In the genomic region with DNA sequence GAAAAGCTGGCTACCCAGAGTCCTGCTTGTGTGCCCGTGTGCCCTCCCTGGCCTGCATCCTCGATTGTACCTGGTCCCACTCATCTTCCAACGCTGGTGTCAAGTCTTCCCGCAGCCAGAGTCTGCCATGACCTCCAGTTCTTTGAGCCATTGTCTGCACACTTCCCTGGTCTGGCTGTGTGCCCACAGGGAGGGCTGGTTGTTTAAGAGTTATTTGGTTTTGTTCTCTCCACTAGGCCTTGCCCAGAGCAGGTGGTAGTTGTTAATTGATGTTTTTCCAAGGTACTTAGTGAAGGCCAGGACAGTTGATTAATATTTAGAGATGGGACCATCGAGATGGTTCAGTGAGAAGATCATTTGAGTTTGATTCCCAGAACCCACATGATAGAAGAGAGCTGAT, we compare ENCODE assay signal across 10 mouse cellular contexts. TPM values are rescaled to one million over a fixed set of nuclear protein-coding genes. Genes with fewer than 3 reads are reported as not detected.
DNase-seq lines count a peak whose midpoint lies in the region; ATAC-seq lines count a peak whose summit lies in the region.
"Had no signal": no experiment of that assay in that cellular context is flagged by ENCODE, and none has a peak within 500 bp of the region (broad histone marks: within the 10 kb centered on the region; RNA-seq: fewer than 3 reads in every experiment).

No protein-coding gene starts in this region.

- 63% methylated on average over 5 of the region's 5 CpGs for WGBS in intestine, embryonic 15.5 days
- WGBS in intestine, embryonic 16.5 days = 68% methylated on average over 5 of the region's 5 CpGs
- WGBS in midbrain, embryonic 10.5 days = 87% methylated on average over 5 of the region's 5 CpGs

- H3K4me2 ChIP-seq in intestine, embryonic 15.5 days (replicated peaks) = no peak overlapping the region
- H3K4me2 ChIP-seq in intestine, embryonic 16.5 days (ENCODE audit: low read depth, low read length) = no peak overlapping the region

- H3K9ac ChIP-seq in intestine, embryonic 15.5 days = no peak overlapping the region
- no peak overlapping the region for H3K9ac ChIP-seq in intestine, embryonic 16.5 days (ENCODE audit: low read depth, low read length)

- H3K27me3 ChIP-seq in intestine, embryonic 15.5 days (replicated peaks) = no peaks in the 10 kb centered on the region
- no peaks in the 10 kb centered on the region for H3K27me3 ChIP-seq in intestine, embryonic 16.5 days (replicated peaks; ENCODE audit: control insufficient read depth, insufficient read depth, low read length)
- H3K27me3 ChIP-seq in midbrain, embryonic 10.5 days (ENCODE audit: low read depth, poor library complexity, severe bottlenecking) = no peaks in the 10 kb centered on the region
- H3K27me3 ChIP-seq: Patski had no signal

- intact Hi-C loops in left cerebral cortex, postnatal 10 days (cut with DNase I) = no loop called here

- H3K4me3 ChIP-seq in intestine, embryonic 15.5 days (replicated peaks) = no peak overlapping the region
- H3K4me3 ChIP-seq in intestine, embryonic 16.5 days (ENCODE audit: low read length) = no peak overlapping the region
- H3K4me3 ChIP-seq in brown adipose tissue, adult 24 weeks (ENCODE audit: insufficient read depth, low read depth, low read length) = no peak overlapping the region
- H3K4me3 ChIP-seq in midbrain, embryonic 10.5 days = no peak overlapping the region

- ATAC-seq in intestine, embryonic 15.5 days = no peak
- ATAC-seq in intestine, embryonic 16.5 days = no peak
- no peak for ATAC-seq in erythroid progenitor cell, adult 5-6 weeks (replicated peaks; ENCODE audit: low FRiP score, poor library complexity, severe bottlenecking)
- ATAC-seq: Patski had no signal

- H3K27ac ChIP-seq in intestine, embryonic 15.5 days = 0 out of 2 replicates have a peak overlapping the region, but pooled peaks have one; percentile 61
- H3K27ac ChIP-seq in intestine, embryonic 16.5 days (ENCODE audit: low read length) = no peak overlapping the region; the same call in 1 of the 2 replicates
- H3K27ac ChIP-seq in brown adipose tissue, adult 24 weeks (replicated peaks; ENCODE audit: low read depth, low read length) = peak overlapping the region; percentile 30; the same call in 1 of the 2 replicates
- peak overlapping the region; percentile 74 for H3K27ac ChIP-seq in midbrain, embryonic 10.5 days (replicated peaks)

- H3K36me3 ChIP-seq in intestine, embryonic 15.5 days = no peaks in the 10 kb centered on the region
- no peaks in the 10 kb centered on the region for H3K36me3 ChIP-seq in intestine, embryonic 16.5 days (ENCODE audit: control insufficient read depth, insufficient read depth, low read length)
- no peaks in the 10 kb centered on the region for H3K36me3 ChIP-seq in midbrain, embryonic 10.5 days

- DNase-seq in adrenal gland, postnatal 10 days = peak; percentile 44
- DNase-seq in adrenal gland, adult 8-10 months = no peak
- no peak for DNase-seq in midbrain, embryonic 10.5 days (ENCODE audit: low spot score)
- no peak for DNase-seq in left cerebral cortex, postnatal 10 days (ENCODE audit: extremely low spot score in 1 of 2, low spot score in 2 of 2)
- DNase-seq: cerebellum, adult 11 months had no signal

- peaks cover 41% of the 10 kb centered on the region for H3K4me1 ChIP-seq in intestine, embryonic 15.5 days (replicated peaks)
- H3K4me1 ChIP-seq in intestine, embryonic 16.5 days (ENCODE audit: control insufficient read depth, insufficient read depth, low read length) = peaks cover 51% of the 10 kb centered on the region
- H3K4me1 ChIP-seq in brown adipose tissue, adult 24 weeks (ENCODE audit: control insufficient read depth, insufficient read depth, insufficient read length, low read length) = peaks cover 34% of the 10 kb centered on the region
- H3K4me1 ChIP-seq in midbrain, embryonic 10.5 days = peaks cover 33% of the 10 kb centered on the region

- no peaks in the 10 kb centered on the region for H3K9me3 ChIP-seq in intestine, embryonic 15.5 days
- H3K9me3 ChIP-seq in intestine, embryonic 16.5 days (ENCODE audit: control insufficient read depth, low read length) = no peaks in the 10 kb centered on the region
- H3K9me3 ChIP-seq in midbrain, embryonic 10.5 days (replicated peaks) = no peaks in the 10 kb centered on the region

RNA-seq across cellular contexts. Expression of a gene that starts 54.7 kb away (rescaled TPM):
- total RNA-seq in adrenal gland, postnatal 10 days (2021) = 100 to 1,000 TPM; 106 to 114 TPM
- 100 to 1,000 TPM; 230 to 292 (median 261) TPM for total RNA-seq in adrenal gland, adult 8-10 months (2022)
- polyA plus RNA-seq in intestine, embryonic 15.5 days (2015; fragmentation: Nextera tagmentation; extraction: Ambion mirVana) = 35.8 and 36.1 TPM in 2 replicates
- polyA plus RNA-seq in intestine, embryonic 16.5 days (2015; fragmentation: Nextera tagmentation; extraction: Ambion mirVana) = 6.6 and 9.3 TPM in 2 replicates
- 42.1 and 53.4 TPM in 2 replicates for polyA plus RNA-seq in brown adipose tissue, adult 24 weeks (2012; ENCODE audit: insufficient read depth, insufficient read length, missing spikeins)
- polyA plus RNA-seq in midbrain, embryonic 10.5 days (2016; fragmentation: Nextera tagmentation; extraction: Ambion mirVana) = 9.0 and 13.6 TPM in 2 replicates
- total RNA-seq in erythroid progenitor cell, adult 5-6 weeks (2015; ENCODE audit: low replicate concordance) = 6.1 and 13.8 TPM in 2 replicates
- 8.9 and 9.2 TPM in 2 replicates for total RNA-seq in erythroid progenitor cell, adult 5-6 weeks (2017; ENCODE audit: low replicate concordance)
- 10 to 100 TPM; 25.9 to 27.8 TPM for total RNA-seq in left cerebral cortex, postnatal 10 days (2021)
